Mouse (Mus musculus) lung, postnatal 0 days (tissue): Measurements from ENCODE around the gene Sys1. TPM values are rescaled to one million over a fixed set of nuclear protein-coding genes. Genes with fewer than 3 reads are reported as not detected.

ENCODE experiments used
- ATAC-seq: fragments of 200-750 bp; cut with Nextera tagmentation; 2 replicates; pipeline ENCODE4 v1.8.0; 2017; ENCODE audit warnings: moderate library complexity
- DNase-seq: peaks from one replicate; pipeline ENCODE4 v3.0.0-alpha.2; 2016; ENCODE audit warnings: low spot score
- H3K27ac ChIP-seq: fragments of 300-500 bp; sonication (generic); 2 replicates; pipeline ENCODE4 v1.5.1; 2014; ENCODE audit warnings: antibody characterized with exemption, mild to moderate bottlenecking, low read length, mixed read lengths
- H3K27me3 ChIP-seq: fragments of 300-500 bp; sonication (generic); replicated peaks from 2 replicates; pipeline ENCODE4 v1.6.1; 2014; ENCODE audit warnings: low read length, mixed read lengths; ENCODE audit not compliant: insufficient read depth
- H3K36me3 ChIP-seq: fragments of 300-500 bp; sonication (generic); 2 replicates; pipeline ENCODE4 v1.6.1; 2014; ENCODE audit warnings: low read length, mixed read lengths; ENCODE audit not compliant: insufficient read depth
- H3K4me1 ChIP-seq: fragments of 300-500 bp; sonication (generic); 2 replicates; pipeline ENCODE4 v1.6.1; 2014; ENCODE audit warnings: antibody characterized with exemption, low read depth, low read length, mixed read lengths; ENCODE audit not compliant: insufficient read depth
- H3K4me2 ChIP-seq: fragments of 300-500 bp; sonication (generic); replicated peaks from 2 replicates; pipeline ENCODE4 v1.6.1; 2014; ENCODE audit warnings: low read depth, mild to moderate bottlenecking, low read length, moderate library complexity, mixed read lengths
- H3K4me3 ChIP-seq: fragments of 300-500 bp; sonication (generic); 2 replicates; pipeline ENCODE4 v1.5.1; 2014; ENCODE audit warnings: low read depth, low read length
- H3K9ac ChIP-seq: fragments of 300-500 bp; sonication (generic); replicated peaks from 2 replicates; pipeline ENCODE4 v1.6.1; 2014; ENCODE audit warnings: low read depth, mild to moderate bottlenecking
- H3K9me3 ChIP-seq: fragments of 300-500 bp; sonication (generic); 2 replicates; pipeline ENCODE4 v1.6.1; 2016; ENCODE audit warnings: low read length, mixed read lengths
- CTCF ChIP-seq: IDR thresholded peaks from 2 replicates; pipeline ENCODE4 v1.5.1; 2016; ENCODE audit warnings: antibody characterized with exemption, mild to moderate bottlenecking
- EP300 ChIP-seq: IDR thresholded peaks from 2 replicates; pipeline ENCODE4 v1.6.1; 2016; ENCODE audit warnings: antibody characterized with exemption, mild to moderate bottlenecking, control low read depth
- WGBS: fragments of 180-500 bp; shearing (Covaris S2); extraction: QIAGEN DNeasy Blood & Tissue Kit; methylation state at CpG from one replicate; pipeline ENCODE4 v1.1.7; 2014; 5-methylcytosine and 5-hydroxymethylcytosine counted together
- polyA plus RNA-seq: library from polyadenylated mRNA; unstranded; fragments of >200 nt; fragmentation: Nextera tagmentation; extraction: Ambion mirVana; gene quantifications from 2 replicates; pipeline ENCODE4 v1.2.1, GENCODE M21; 2015

Sys1 gene
- polyA plus RNA-seq, 1 experiment from 2014 or later, result 66.2 TPM

DNA sequence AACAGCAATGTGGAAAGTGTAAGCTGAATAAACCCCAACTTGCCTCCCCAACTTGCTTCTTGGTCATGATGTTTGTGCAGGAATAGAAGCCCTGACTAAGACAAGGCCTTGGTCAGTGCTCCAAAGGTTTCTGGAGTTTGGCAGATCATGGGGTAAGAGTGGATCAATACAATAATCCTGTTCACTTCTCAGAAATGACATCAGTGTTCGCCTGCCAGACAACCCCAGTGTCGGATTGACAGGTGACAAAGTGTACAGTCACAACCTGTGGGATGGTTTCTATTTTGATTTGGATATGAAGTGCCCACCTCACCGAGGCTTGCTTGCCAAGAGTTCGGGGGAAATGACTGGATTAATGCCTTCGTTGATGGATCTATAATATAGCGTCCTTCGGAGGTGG lies 35.5 kb upstream of the Sys1 start:
- Histone ChIP-seq H3K27ac (no peak overlapping the region), H3K4me2 (no peak overlapping the region), H3K4me3 (no peak overlapping the region), H3K4me1 (no peaks in the 10 kb centered on the region), H3K36me3 (peaks cover 7% of the 10 kb centered on the region), H3K9me3 (no peaks in the 10 kb centered on the region), H3K27me3 (no peaks in the 10 kb centered on the region), H3K9ac (no peak overlapping the region)
- TF ChIP-seq EP300 (no peak), CTCF (no peak)
- DNase-seq, result no peak
- WGBS, result 78% methylated on average over 7 of the region's 7 CpGs
- ATAC-seq, result no peak

DNA sequence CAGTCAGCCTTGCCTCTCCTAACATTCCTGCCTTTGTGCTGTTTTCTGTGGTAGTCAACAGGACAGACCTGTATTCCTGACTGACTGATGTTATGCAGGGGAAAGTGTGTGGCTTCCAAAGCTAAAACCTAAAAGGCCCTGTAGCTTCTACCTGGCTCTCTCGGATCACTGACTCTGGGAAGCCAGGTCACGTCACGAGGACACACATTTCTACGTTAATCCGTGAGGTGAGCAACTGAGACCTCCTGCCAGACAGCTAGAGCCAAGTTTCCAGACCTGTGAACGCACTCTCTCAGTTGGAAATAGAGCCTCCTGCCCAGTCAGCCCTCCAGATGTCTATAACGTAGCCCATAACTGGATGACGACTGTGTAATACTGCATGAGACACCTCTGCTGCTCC lies 34.8 kb upstream of the Sys1 start:
- 81% methylated on average over 8 of the region's 8 CpGs for WGBS
- TF ChIP-seq CTCF (no peak), EP300 (no peak)
- peaks cover 7% of the 10 kb centered on the region for H3K36me3 ChIP-seq
- H3K4me2 ChIP-seq, result no peak overlapping the region
- no peak overlapping the region for H3K27ac ChIP-seq
- no peaks in the 10 kb centered on the region for H3K27me3 ChIP-seq
- H3K4me1 ChIP-seq, result no peaks in the 10 kb centered on the region
- no peaks in the 10 kb centered on the region for H3K9me3 ChIP-seq
- DNase-seq (no peak), ATAC-seq (no peak)
- no peak overlapping the region for H3K9ac ChIP-seq
- no peak overlapping the region for H3K4me3 ChIP-seq

DNA sequence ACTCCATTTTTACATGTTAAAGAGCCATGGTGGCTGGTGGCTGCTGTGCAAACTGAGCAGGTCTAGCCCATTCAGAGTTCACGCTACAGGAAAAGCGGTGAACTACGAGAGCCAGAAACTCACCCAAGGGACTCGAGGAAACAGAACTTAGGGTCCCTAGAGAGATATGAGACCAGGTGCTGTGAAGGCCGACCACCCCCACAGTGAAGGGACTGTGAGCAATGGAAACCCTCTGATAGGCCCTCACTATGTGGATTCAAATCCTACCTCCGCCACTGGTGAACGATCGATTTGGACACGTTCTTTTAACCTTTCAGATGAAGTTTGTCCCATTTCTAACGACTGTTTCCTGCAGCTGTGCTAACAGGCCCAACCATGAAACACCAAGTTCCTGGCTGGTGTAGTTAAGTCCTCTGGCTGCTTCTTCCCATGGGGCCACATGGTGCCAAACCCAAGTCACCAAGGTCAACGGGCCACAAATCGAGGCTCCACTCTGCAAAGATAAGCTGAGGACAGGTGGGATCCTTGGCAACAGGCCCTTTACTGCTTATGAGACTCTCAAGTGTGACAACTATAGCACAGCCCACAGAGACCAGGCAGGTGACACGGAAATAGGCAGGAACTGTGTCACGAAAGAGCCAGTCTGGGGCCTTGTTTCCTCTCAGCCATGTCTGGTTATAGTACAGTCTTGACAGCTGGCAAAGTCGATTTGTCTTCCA lies 33.9 kb upstream of the Sys1 start:
- Histone ChIP-seq H3K4me1 (no peaks in the 10 kb centered on the region), H3K9me3 (no peaks in the 10 kb centered on the region), H3K27ac (no peak overlapping the region), H3K4me2 (no peak overlapping the region), H3K36me3 (peaks cover 8% of the 10 kb centered on the region), H3K27me3 (no peaks in the 10 kb centered on the region), H3K4me3 (no peak overlapping the region), H3K9ac (no peak overlapping the region)
- DNase-seq, result no peak
- 76% methylated on average over 15 of the region's 15 CpGs for WGBS
- no peak for TF ChIP-seq CTCF
- TF ChIP-seq EP300, result no peak
- ATAC-seq, result peak; percentile 41

DNA sequence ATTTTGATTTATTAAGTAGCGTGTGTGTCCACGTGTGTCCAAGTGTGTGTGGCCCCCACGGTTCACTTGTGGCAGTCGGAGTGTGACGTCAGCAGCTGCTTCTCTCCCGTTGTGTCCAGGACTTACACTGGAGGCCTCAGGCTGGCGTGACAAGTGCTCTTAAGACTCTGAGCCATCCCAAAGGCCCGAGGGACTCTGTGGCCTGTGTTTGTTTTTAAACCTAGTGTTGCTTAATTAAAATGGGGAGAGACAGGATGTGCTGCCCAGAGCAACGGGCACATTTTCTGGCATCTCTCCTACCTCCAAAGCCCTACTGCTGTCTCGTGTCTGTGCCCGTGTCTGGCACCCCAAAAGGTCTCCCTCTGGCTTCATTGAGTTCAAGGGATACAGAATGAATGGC lies 33.3 kb upstream of the Sys1 start:
- Histone ChIP-seq H3K9ac (no peak overlapping the region), H3K36me3 (peaks cover 14% of the 10 kb centered on the region), H3K4me1 (no peaks in the 10 kb centered on the region), H3K27ac (no peak overlapping the region), H3K27me3 (no peaks in the 10 kb centered on the region), H3K4me2 (no peak overlapping the region), H3K9me3 (no peaks in the 10 kb centered on the region), H3K4me3 (no peak overlapping the region)
- 66% methylated on average over 11 of the region's 11 CpGs for WGBS
- TF ChIP-seq EP300 (no peak), CTCF (no peak)
- ATAC-seq (peak; percentile 31; the same call in 1 of the 2 replicates), DNase-seq (no peak)

DNA sequence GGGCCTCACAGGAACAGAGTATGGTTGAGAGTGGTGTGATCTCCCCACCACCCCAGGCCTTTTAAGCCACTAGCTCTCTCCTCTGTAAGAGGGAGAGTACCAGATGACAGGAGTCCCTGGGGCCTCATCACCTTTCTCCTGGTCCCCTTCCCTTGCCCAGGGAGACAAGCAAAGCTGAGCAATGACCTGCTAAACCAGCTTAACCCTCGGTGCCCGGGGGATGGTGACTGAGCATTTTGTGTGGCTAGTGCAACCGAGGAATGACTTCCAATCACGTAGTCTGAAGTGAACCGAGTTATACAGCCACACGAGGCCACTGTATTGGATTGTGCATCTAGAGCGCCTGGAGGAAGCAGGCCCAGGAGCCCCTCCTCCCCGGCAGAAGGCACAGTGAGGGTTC lies 32.4 kb upstream of the Sys1 start:
- no peaks in the 10 kb centered on the region for H3K4me1 ChIP-seq
- H3K9me3 ChIP-seq, result no peaks in the 10 kb centered on the region
- H3K36me3 ChIP-seq, result peaks cover 16% of the 10 kb centered on the region
- no peaks in the 10 kb centered on the region for H3K27me3 ChIP-seq
- no peak overlapping the region for H3K4me2 ChIP-seq
- WGBS, result 87% methylated on average over 8 of the region's 8 CpGs
- ATAC-seq, result no peak
- no peak overlapping the region for H3K4me3 ChIP-seq
- DNase-seq, result no peak
- no peak for TF ChIP-seq CTCF
- no peak for TF ChIP-seq EP300
- H3K9ac ChIP-seq, result no peak overlapping the region
- no peak overlapping the region for H3K27ac ChIP-seq

DNA sequence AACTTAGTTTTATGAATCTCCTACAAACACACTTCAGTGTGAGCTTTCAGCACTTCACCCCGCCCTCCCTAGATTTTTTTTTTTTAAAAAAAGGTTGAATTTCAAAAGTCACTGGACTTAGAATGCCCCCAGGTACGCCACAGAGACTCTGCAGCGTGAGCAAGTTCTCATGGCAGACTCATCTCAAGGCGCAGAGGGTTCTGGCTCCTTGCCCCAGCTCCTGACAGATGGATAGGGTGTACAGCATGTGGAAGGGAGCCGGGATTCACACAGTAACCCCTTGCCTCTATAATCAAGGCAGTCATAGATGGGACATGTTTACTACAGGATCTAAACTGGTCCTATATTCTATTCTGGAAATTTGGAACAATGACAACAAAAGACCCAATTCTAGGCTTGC lies 31.4 kb upstream of the Sys1 start:
- Histone ChIP-seq H3K9me3 (no peaks in the 10 kb centered on the region), H3K36me3 (peaks cover 19% of the 10 kb centered on the region), H3K27ac (no peak overlapping the region), H3K4me3 (no peak overlapping the region), H3K27me3 (no peaks in the 10 kb centered on the region), H3K4me2 (no peak overlapping the region), H3K9ac (no peak overlapping the region), H3K4me1 (peaks cover under 1% of the 10 kb centered on the region; the same call in 1 of the 2 replicates)
- 78% methylated on average over 5 of the region's 5 CpGs for WGBS
- ATAC-seq (no peak), DNase-seq (no peak)
- TF ChIP-seq CTCF, result no peak
- no peak for TF ChIP-seq EP300
